Mouse (Mus musculus): Measurements from ENCODE around the gene Slc13a5.

Slc13a5 gene

DNA sequence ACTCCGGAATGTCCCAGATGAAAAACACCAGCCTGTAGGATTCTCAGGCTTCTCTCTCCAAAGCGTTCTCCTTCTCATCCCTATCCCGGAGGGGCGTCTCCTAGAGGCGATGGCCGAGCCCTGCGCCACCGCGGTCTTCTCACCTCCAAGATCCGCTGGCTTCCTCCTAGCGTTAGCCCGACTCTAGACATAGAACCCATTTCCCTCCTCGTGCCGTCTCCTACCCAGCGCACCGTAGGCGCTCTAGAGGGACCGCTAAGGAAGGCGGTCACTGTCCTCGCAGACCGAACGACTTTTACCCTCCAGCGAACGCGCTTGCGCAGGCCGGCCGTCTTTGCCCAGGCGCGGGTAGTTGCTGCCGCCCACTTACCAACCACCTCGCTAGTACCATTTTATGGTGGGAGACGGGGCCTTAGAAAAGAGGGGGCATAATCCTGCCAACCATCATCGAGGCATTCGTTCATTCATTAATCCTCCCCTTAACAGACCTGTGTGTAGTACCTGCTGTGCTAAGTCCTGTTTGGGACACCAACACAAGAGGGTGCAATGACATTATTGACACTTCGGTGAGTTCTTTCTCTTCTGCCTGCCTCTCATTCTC is at the start of gene Slc13a5:
Gene Slc13a5, minus strand, starts transcription at position 263 of the 601 bp plus-strand sequence.
- DNase-seq (ENCODE audit: low spot score), result no peak

DNA sequence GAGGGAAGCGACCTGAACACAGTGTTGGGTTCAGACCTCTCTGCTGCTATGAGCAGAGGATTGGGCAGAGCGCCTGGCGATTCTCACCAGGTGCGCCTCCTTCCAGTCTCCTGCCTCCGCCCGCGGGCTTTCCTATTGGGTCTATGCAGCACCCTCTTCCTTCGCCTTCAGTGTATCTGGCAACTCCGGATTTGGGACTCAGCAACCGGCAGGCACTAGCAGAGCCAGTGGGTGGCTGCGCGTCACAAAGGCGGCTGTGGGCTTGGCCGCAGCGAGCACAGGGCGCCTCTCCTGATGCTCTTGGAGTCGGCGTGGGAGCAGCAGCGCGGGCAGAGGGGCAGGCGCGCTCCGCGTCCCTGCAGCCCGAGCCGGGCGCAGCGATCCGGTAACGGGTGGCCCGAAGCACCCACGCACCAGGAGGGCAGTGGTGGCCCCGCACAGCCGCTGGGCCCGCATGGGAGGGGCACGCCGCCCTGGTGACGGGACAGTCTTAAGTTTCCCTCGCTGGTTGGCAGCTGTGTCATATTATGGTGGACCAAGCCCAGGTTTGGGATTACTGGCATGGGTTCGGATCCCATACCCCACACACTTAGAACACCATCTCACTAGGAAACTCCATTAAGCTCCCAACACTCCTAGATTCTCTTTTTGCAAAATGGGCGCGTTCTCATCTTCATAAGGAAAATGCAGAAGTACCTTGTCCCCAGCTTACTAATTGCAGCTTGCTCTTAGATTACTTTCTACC is 47.3 kb upstream of the Slc13a5 start, which contains the start of gene Fbxo39:
Gene Fbxo39, plus strand, starts transcription at position 294 of the 745 bp plus-strand sequence.
- no peak for DNase-seq (ENCODE audit: low spot score)

GRCm38 (mm10) chr11:72311355-72312001 is 44.5 kb upstream of the Slc13a5 start:
- no peak for DNase-seq (ENCODE audit: low spot score)

- no peak for DNase-seq (ENCODE audit: low spot score)
Observed at GRCm38 (mm10) chr11:72310491-72310890, 43.5 kb upstream of the Slc13a5 start.

DNA sequence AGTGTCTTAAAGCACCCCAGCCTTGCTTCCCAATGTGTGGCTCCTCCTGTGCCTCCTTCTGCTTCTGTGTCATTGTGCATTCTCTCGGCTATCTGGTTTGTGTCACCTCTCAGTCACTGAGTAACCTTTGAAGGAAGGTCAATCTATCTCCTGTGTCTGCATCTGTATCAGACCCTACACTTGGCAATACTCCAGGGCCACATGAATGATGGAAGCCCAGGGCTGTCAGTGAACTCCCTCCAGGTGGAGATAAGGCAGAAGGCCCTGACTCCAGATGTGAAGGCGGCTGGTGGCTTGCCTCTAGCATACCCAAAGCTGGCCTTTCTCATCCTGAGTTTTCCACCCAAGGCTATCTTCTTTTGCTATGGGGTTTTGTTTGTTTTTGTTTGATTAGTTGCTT is 42.0 kb upstream of the Slc13a5 start:
- DNase-seq (ENCODE audit: low spot score), result no peak

GRCm38 (mm10) chr11:72307461-72307860 is 40.4 kb upstream of the Slc13a5 start:
- no peak for DNase-seq (ENCODE audit: low spot score)

DNA sequence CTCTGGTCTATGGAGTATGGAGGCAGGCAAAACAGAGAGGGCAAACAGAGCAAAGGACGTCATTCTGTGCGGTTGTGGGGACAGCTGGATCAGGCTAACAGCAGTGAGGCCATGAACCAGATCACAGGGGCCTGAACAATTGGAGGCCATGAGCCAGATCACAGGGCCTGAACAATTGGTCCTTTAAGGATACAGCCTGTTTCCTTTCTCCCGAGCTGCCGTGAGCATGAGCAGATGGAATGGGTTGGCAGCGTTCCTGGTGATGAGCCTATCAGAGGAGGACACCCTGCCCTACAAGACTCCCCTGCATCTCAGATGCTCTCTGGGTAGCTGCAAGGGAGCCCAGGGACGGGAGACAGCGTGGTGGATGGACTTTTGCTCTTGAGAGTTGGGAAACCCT is 35.2 kb upstream of the Slc13a5 start:
- DNase-seq (ENCODE audit: low spot score), result no peak

GRCm38 (mm10) chr11:72301334-72301733 is 34.3 kb upstream of the Slc13a5 start, which contains the start of gene Xaf1:
TSS of gene Xaf1 (plus strand) at chr11:72301629.
- DNase-seq (ENCODE audit: low spot score), result peak; percentile 43

DNA sequence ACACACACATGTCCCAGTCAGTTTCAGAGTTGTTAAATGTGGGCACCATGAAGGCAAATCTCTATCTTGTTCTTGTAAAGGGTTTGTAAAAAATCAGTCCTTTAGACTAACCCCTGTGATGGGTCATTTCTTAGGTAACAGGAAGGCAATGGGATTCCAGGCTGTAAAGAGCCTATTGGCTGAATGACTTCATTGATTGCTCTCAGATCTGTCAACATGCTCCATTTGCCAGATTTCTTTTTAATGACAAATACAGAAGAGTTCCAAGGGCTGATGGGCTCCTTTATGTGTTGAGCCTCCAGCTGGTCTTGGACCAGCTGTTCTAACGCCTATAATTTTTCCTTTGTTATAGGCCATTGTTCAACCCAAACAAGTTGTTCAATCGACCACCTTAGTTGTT is 26.1 kb upstream of the Slc13a5 start:
- DNase-seq (ENCODE audit: low spot score), result no peak

DNA sequence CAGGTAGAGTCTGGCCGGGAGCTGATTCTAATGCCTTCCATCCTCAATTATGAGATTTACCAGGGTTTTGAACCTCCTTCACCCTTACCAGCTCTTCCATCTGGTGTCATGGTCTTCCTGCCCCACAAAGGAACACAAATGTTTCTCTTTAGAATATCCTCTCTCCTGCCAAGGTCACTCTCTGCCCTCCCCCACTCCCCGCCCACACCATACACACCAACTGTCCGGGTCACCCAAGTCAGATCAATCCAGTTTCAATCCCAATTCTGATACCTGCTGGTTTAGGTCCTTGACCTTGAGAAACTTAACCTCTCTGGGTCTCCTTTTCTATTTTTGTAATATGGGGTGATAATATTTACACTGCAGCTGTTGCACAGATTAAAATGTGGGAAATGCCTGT is 20.5 kb upstream of the Slc13a5 start:
- DNase-seq (ENCODE audit: low spot score), result no peak

DNA sequence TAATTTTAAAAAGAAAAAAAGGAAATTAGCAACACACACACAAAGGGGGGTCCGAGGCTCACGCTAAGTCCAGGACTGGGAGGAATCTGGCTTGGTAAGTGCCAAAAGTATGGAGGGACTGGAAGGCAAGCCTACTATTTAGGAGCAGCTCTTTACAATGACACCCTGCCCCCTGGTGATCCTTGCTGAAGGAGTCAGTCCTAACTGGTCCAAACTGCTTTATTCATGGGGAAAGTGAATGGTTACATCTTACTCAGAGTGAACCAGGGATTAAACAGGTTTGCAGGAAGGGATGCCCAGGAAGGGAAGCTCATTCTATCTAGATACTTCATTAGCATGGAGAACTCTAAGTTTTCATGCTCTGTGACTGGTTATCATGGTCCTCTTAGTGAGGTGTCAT is 20.1 kb upstream of the Slc13a5 start:
- DNase-seq (ENCODE audit: low spot score), result no peak

- no peak for DNase-seq (ENCODE audit: low spot score)
Observed at GRCm38 (mm10) chr11:72286651-72287050, 19.6 kb upstream of the Slc13a5 start.

GRCm38 (mm10) chr11:72285971-72286480 is 19.0 kb upstream of the Slc13a5 start:
- DNase-seq (ENCODE audit: low spot score), result no peak

DNA sequence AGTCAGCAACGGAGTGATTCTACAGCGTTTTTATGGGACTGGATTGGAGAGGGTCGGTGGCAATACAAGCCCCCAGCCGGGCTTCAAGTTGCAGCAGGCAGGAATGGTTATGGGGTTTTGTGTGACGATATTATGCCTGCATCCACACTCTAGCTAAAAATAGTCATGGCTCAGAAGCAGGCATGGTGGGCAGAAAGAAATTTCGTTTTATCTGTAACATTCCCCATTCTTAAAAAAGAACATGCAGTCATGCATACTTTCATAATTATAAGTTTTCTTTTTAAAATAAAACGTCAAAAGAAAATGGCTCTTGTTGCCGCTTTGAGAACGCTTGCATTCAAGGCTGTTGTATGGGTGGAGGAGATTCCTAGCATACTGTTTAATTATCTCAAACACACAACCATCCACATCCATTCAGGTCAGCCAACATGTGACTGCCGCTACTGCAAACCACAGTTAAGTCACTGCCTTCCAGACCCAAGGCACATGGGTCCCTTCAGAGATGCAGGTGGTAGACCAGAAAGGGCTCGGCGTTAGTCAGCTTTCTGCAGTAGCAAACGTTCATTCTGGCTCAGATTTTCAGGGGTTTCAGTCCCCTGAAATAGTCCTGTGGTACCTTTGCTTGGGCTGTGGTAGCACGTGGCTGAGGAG is 17.6 kb upstream of the Slc13a5 start:
- no peak for DNase-seq (ENCODE audit: low spot score)

DNA sequence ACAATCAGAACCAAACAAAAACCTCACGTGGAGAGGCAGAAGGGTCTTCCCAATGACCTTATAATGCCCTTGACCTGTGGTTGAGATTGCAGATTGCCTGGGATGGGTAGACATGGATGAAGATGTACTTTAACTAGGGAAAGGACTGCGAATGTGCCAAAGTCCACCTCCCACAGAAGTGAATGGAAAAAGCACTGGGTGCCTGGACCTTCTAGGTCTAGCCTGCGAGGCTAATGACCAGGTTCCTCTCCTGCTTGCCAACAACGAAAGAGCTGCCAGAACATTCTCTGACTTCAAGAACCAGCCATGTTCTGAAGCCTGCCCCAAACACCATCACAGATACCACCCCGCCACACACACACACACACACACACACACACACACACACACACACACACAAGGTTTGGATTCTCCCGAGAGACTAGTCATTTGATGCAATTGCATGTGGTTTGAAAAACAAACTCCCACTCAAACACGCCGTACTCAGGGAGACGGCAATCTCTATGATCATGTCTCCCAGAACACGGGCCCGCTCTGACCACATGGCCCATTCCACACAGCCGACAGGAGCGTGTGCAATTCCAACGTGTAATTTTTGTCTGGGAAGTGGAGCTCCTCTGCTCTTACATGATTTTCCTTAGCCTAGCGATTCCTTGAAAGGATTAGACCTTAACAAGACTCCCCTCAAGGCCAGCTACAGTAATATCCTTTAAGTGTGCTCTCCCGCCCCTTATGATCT is 16.6 kb upstream of the Slc13a5 start:
- no peak for DNase-seq (ENCODE audit: low spot score)

DNA sequence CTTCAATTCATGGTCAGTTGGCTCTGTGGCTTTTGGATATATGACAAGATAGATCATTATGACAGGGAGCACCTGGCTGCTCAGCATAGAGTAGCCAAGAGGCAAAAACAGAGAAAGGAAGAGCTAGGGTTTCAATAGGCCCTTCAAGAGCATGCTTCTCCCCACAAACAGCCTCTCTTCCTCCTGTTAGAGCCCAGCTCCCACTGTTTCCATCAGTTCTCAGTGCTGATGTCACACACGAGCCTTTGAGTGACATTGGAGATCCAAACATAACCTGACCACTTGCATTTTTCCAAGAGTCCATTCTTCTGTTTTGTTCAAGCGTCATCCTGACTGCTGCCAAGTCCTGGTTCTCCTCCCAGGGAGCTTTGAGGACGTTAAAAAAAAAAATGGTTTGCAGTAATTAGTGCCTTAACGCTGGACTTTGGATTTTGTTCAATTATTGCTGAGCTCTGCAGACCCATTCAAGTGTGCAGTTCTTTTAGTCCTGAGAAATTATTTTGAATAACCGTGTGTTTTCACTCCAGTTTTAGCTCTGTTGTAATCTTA is 14.9 kb upstream of the Slc13a5 start:
- no peak for DNase-seq (ENCODE audit: low spot score)

DNA sequence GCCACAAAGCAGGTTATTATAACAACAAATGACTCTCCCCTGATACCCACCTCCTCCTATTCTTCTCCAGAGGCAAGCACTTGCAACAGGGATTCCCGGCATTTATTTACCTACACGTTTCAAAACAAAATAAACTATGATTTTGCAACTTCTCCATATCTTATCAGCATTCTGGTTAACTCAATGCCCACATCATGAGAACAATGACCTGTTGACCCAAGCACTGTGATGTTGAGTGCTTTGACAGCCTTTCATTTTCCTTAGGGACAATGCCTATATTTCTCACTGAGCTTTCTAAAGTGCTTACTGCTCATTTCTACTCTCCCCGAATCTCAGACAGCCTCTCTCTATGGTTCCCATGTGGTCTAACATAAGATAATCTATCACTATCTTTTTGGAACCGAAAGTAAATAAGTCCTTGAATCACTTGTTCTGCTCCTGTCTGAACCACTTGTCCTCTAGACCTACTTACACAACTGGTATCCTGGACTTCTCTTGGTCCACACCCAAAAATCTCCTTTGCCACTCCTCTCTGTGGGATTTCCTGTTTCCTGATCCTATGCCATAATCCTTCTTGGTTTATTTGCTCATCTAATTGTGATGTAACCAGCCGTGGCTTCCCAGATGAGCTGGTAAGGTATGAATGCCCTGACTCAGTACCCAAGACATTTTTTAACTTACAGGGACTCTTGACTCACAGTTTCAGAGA is 14.3 kb upstream of the Slc13a5 start:
- DNase-seq (ENCODE audit: low spot score), result no peak

DNA sequence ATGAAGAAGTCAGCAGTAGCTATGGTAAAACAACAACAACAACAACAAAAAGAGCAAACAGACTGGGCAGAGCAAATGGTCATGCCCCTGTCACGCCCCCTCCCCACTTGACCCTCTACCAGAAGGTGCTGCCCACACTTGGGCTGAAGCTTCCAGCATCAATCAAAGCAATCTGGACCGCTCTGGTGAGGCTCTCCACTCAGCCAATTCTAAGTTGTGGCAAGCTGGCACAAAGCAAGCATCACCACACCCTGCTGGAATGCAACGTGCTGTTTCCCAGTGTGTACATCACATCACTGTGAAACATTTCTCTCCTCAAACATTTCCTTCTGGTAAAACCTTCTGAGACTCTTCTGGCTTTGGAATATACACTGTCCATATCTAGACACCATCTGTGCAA is 6.3 kb upstream of the Slc13a5 start:
- no peak for DNase-seq (ENCODE audit: low spot score)

GRCm38 (mm10) chr11:72271761-72272160 is 4.7 kb upstream of the Slc13a5 start:
- DNase-seq (ENCODE audit: low spot score), result no peak

GRCm38 (mm10) chr11:72266207-72266959 is 639 bp downstream of the Slc13a5 start:
- peak; percentile 41 for DNase-seq (ENCODE audit: low spot score)

Measured in ovary, postnatal 14 days (tissue).